Mouse (Mus musculus): ENCODE results near the gene Gabra4. TPM values are rescaled to one million over a fixed set of nuclear protein-coding genes. Genes with fewer than 3 reads are reported as not detected.
"Not testable (repeated sequence)": the region's sequence is repeated elsewhere in the genome, so short reads cannot be mapped to it uniquely, and the experiment has no call there.

Gene Gabra4
- total RNA-seq, 2 experiments from 2014 or later, result not detected

GRCm38 (mm10) chr5:71548079-71548478, 110.0 kb downstream of the Gabra4 start, which contains the start of gene Cox7b2:
TSS of gene Cox7b2 (minus strand) at chr5:71548205.
- no peak for ATAC-seq (replicated peaks; ENCODE audit: low FRiP score, low TSS enrichment, poor library complexity, severe bottlenecking)

GRCm38 (mm10) chr5:71545554-71545953, 112.6 kb downstream of the Gabra4 start:
- ATAC-seq (replicated peaks; ENCODE audit: low FRiP score, low TSS enrichment, poor library complexity, severe bottlenecking), result no peak

GRCm38 (mm10) chr5:71525486-71525885, 132.6 kb downstream of the Gabra4 start:
- not testable (repeated sequence) for ATAC-seq (replicated peaks; ENCODE audit: low FRiP score, low TSS enrichment, poor library complexity, severe bottlenecking)

Other genes starting within 250 kb of the Gabra4 start
- gene Cox7b2, start 110.1 kb downstream of the Gabra4 start, total RNA-seq (2014; fragmentation: Nextera tagmentation), result not detected in 2 replicates
- not detected in 2 replicates for gene Cox7b2, start 110.1 kb downstream of the Gabra4 start, total RNA-seq (2017)
- gene Gabrb1, start 195 bp downstream of the Gabra4 start, total RNA-seq (2014; fragmentation: Nextera tagmentation), result not detected in 2 replicates
- gene Gabrb1, start 195 bp downstream of the Gabra4 start, total RNA-seq (2017), result not detected in 2 replicates